Mouse (Mus musculus): Measurements from ENCODE around the gene Gm20388.

Gene Gm20388

DNA sequence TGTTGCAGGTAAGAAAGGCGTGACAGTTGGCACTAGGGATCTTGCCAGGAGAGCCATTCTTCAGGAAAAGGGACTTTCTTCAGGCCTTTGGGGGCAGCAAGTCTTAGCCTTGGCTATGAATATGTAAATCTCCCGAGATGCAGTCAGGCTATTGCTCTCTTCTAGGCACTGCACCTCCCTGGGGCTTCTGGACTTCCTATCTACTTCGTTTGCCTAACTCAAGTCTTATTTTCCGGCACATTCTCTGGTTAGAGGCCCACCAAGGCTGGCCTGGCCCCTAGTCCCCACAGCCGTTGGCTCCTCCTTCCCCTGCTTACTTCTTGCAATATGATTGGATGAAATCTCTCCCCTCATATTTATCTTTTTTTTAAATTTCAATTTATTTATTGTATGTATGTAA, 4178.4 kb downstream of the Gm20388 start:
- no peak for DNase-seq (ENCODE audit: low read depth, low spot score)

DNA sequence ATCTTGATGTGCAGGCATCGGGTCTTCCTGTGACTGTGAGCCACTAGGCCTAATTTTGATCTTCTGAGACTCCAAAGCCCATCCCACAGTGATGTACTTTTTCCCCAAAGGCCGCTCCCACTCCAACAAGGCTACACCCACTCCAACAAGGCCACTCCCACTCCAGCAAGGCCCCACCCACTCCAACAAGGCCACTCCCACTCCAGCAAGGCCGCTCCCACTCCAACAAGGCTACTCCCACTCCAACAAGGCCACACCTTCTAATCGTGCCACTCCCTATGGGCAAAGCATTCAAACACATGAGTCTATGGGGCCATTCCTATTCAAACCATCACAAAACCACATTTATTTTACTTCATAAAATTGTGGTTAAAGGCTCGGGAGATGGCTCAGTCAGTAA, 4179.8 kb downstream of the Gm20388 start:
- DNase-seq (ENCODE audit: low read depth, low spot score): no peak

DNA sequence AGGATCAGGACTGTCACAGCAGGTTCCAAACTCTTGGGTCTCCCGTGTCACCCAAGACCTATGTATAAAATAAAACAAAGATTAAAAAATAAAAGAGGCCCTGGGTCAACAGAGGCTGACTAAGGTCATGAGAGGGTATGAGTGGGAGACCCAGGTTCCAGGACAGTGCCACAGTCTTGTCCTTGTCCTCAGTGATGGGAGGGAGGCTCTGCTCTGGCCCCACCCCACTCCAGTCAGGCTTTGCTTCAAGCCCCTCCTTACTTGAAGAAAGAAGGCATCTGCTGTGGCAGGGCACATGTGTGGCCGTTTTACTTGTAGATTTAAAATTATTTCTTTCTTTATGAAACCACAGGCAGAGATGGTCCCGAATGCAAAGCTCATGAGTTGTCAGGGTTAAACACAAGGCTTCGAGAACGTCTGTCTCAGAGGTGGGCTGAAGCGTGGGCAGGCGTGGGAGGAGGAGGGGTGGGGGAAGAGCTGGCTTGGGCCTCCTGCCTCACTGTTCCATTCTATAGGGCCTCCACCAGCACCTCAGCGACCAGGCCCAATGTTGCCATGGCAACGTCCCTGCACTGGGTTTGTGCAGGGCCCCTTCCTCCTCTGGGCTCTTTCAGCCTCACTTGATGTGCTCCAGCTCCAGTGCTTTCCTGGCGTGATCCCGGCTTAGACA, 4188.4 kb downstream of the Gm20388 start:
- DNase-seq (ENCODE audit: low read depth, low spot score): peak; percentile 52

DNA sequence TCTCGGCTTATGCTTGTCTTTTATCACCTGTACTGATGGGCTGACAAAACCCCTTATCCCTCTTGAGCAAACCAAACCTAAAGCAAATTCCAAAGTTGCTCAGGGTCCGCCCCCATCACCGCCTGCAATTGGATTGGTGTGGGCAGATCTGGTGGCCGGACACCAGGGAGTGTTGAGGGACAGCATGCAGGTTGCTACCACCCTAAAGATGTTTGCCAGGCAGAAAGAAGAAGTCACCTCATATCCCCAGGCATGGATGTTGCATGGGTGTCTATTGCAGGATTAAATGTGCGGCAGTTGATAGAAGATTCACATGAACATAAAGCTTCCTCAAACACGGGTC, 4189.0 kb downstream of the Gm20388 start:
- no peak for DNase-seq (ENCODE audit: low read depth, low spot score)

DNA sequence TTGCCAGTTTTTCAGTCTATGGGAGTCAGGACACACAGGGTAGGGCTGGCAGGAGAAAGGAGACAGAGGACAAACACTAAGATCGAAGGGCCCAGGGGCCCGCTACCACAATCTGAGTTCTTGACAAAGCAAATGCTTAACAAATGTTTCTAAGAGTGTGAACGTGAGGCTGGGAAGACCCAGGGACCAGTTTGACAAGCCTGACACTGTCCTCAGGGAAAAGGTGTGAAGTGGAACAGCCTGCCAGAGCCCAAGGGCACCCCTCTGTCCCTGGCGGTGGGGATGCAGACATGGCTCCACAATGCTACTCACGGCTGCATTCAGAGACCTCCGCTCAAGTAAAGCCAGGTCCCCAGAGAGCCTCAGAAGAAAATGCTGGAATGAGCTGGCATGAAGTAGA, 4195.2 kb downstream of the Gm20388 start:
- no peak for DNase-seq (ENCODE audit: low read depth, low spot score)

DNA sequence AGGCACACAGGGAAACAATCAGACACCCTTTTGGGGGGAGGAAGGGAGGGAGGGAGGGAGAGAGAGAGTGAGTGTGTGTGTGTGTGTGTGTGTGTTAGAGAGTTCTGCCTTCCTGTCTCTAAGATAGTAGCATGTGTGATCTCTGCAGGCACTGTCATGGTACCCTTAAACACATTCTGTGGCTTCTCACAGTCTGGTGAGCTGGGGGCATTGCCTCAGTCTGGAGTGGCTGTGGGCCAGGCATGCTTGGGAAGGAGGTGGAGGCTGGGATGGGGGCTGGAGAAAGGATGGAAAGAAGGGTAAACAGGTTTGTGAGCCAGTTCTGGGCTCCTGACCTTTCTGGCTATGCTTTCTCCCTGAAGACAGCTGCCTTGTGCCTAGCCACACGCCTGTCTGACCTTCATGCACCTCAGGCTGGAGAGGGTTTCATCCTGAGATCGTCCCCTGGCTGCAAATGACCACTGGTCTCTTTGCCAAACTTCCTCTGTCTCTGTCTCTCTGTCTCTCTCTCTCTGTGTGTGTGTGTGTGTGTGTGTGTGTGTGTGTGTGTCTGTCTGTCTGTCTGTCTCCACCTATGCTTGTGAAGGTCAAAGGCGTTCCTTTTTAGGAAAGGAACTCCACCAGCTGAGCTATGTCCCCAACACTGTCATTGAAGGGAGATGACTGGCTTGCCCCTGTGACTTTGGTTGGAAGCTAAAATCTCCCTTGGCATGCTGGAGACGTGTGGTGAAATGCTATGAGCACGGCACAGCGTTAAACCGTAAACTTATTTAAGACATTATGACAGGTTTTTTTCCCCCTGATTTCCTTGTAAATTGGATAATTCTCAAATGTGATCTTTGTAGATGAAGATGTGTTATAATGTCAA, 4195.9 kb downstream of the Gm20388 start:
- DNase-seq (ENCODE audit: low read depth, low spot score): no peak

DNA sequence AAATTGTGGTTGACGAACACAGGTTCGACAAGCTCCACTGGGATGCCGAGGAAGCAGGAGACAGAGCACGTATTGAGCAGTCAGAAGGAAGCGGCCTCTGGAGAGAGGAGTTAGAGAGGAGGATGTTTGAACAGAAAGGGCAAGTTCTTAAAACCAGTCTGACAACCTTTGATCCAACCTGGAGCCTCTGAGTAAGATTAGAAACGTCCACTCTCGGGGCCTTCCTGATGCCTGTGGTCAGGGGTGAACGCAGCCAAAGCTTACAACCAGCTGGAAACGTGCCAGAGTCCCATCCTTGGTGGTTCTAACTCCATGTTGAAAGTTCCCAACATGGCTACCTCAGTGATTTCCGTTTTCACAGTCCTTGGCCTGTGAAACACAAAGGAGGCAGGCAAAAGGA, 4202.5 kb downstream of the Gm20388 start:
- DNase-seq (ENCODE audit: low read depth, low spot score): no peak

DNA sequence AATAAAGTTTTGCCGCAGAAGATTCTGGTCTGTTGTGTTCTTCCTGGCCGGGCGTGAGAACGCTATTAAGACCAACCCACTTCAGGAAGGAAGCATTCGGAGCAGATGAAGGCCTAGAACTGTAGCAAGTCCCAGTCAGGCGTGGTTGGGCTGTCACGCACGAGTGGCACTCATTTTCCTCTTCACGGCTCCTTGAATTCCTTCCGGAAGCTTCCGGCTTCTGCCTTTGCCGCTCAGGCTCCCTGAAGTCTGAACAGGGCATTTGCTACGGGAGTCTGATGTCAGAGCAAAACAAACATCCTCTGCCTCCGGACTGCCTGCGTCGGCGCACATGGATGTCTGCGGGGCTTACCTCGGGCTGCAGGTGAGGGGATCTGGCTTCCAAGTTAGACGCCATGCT, 4214.6 kb downstream of the Gm20388 start:
- no peak for DNase-seq (ENCODE audit: low read depth, low spot score)

DNA sequence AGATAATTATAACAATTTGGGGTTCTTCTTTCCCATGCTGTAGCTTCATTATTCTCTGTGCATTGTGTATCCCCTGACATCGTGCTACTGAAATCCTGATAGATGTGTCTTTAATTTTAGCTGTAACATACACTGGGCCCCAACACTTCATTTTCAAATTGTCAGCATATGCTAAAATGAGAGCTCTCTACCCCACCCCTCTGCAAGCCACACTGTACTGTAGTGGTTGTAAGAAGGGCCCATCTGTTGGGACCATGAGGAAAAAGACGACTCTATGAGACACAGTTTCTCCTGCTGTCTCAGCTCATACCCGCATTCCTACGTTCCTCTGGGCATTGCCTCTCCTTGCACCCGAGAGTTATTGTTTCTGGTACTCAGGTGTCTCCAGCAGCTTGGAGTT, 4226.6 kb downstream of the Gm20388 start:
- peak; percentile 33 for DNase-seq (ENCODE audit: low read depth, low spot score)

DNA sequence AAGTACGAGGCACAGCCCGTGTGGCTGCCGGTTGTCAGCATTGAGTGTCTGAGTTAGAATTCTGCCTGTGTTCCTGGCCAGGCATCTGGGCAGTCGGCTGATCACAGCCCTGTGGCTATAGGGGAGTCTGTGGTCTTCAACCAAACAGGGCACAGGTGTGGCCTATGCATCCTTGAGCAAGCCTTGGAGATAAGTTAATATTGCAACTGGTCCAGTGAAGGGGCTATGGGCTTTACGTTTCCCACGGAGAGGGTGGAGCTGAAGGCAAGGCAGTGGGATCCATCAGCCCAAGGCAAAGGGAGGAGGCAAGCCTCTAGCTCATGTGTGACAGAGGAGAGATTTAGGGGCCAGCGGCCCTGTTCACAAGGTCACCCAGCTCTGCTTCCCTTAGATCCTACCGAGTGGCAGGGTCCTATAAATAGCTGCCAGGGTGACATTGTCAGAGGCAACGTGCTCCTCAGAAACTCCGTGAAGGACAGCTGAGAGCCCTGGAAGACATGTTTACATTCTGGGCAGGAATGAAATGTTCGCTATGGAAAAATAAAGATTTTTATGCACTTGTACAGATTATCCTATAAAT, 4229.7 kb downstream of the Gm20388 start:
- DNase-seq (ENCODE audit: low read depth, low spot score): no peak

DNA sequence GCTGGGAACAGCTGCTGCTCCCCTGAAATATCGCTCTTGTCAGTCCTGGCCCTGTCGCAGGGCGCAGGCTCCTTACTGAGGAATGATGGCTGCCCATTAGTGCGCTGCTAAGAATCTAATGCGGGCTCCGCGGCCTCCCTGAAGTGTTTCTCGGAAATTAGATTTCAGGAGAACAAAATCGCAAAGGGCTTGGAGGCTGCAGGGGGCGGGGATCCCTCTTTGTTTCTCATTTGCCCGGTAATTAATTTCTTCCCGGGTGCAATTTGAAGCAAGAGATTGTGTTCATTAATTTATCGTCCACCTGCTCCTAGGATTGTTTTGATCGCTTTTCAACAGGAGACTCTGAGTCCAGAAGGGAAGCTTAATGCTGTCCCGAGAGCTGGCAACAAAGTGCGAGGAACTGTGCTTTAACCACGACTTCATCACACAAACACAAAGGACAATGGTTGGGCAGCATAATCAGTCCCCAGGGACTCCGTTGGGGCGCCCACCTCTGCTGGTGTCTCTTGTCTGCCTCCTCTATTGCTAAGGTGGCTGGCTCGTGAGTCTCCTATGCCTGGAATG, 4230.3 kb downstream of the Gm20388 start:
- peak; percentile 26 for DNase-seq (ENCODE audit: low read depth, low spot score)

DNA sequence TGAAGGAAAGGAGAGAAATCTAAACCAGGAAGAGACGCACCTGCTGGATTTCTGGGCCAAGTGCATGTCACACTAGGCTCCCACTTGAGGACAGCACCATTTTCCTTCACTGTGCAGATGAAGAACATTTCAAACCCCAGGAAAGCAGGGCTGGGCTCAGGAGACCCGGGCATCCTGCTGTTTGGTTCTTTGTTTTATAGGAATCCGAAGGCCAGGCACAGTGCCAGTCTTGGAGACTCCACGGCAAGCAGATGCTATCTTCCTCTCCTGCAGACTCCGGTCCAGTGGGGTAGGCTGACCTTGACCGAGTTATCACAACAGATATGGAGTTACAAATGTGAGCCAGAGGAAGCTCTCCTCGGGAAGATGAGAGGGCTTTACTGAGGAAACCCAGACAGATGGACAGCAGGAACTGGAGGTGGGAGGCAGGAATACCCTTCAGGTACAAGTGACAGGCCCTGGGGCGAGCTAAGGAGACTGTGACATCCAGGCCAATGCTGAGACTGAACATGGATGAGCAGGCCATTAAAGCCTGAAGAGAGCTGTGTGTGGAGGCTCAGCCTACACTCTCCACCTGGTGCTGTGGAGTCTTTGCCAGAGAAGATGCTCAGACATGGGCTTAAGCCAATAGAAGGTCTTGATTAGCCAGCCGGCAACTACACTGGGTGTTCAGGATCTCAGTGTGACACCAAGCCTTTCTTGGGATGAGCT, 4231.2 kb downstream of the Gm20388 start:
- peak; percentile 90 for DNase-seq (ENCODE audit: low read depth, low spot score)

DNA sequence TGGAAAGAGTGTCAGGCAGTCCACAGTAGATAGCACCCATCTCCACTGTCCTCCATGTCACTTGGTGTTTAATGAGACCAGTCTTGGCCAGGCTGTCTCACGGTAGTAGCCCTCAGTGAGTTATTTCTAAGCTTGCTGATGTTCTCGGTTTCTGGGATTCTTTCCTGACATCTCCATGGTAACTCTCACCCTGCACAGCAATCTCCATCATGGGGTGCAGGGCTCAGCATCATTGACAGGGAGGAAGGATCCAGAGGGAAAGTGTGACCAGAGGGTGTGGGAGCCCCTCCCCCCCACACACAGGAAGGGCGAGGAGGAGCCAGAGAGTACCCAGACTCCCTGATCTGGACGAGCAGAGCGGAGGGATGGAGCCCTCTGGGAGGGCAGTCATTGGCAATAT, 4232.4 kb downstream of the Gm20388 start:
- DNase-seq (ENCODE audit: low read depth, low spot score): peak; percentile 50

DNA sequence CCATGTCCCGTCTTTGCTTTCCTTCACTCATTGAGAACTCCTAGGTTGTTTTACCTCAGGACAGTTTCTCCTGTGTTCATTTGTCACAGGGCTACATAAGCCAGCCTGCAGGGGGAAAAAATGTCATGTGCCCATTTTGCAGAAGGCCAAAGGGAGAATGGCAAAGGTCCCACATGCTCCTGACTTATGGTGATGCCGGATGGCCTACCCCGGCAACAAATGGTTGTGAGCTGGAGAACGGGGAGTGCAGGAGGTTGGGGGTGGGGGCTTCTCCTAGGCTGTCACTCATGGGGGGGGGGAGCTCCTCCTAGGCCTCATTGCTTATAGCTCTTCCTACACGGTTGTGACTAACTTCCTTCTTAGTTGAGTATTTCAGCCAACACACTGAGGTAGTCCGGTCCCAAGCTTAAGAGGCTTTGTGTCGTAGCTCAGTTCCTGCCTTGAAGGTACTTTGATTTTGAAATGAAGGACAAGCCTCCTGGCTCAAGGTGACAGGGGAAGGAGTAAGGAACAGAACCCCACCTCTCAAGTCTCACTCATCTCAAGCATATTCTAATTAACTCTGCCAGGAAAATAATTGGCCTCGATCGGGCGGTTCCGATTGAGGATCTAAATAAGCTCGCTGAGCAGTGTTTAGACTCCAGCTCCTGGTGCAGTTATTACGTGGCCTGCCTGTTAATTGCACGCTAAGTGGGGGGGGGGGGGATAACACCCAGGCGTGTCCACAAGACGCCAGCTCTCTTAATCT, 4233.4 kb downstream of the Gm20388 start:
- DNase-seq (ENCODE audit: low read depth, low spot score): peak; percentile 33

DNA sequence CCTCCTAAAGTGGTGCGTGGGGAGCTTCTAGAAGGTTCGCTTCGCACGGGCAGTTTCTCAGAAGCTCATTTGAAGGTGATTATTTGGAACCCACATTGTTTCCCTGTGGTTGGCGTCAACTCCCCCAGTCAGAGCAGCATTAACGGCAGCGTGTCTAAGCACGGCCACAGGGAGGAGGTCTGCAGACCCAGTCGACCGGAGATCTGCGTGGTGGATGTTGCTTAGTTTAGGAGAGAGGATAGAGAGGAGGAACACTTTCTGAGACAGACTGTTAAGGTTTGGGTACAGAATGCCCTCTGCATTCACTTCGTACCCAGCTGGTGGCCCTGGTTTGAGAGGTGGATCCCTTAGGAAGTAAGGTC, 4234.0 kb downstream of the Gm20388 start:
- DNase-seq (ENCODE audit: low read depth, low spot score): no peak

DNA sequence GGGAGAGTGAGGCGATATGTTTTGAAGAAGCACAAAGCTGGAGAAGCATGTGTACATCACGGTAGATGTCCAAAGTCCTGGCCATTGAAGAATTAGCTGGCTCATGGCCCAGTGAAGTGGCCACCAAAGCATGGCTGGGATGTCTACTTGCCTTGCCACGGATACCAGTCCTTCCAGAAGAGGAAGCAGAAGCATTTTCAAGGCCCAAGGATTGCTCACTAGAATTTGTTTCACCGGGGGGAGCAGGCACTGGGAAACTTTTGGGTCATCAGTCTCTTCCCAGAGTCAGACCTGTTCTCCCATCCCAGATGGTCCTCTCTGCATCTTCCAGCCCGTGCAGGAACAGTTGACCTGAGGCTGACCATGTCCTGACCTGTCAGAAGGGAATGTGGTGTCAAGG, 4235.6 kb downstream of the Gm20388 start:
- no peak for DNase-seq (ENCODE audit: low read depth, low spot score)

DNA sequence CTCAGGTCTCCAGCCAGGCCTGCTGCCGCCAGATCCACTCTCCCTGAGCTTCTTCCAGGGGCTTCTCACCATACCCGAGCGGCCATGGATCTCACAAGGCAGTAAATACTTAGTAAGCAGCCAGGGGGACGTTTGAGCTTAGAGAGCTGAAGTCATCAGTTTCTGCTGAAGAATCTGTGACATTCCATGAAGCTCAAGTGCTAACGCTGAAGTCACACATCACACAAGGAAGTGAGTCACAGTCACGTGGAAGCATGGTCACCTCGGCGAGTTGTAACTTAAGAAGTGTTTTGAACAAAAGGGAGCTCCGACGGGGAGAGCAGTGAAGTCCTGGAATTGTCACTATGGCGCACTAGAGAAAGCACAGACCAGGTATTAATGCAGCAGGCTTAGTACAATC, 4239.4 kb downstream of the Gm20388 start:
- no peak for DNase-seq (ENCODE audit: low read depth, low spot score)

DNA sequence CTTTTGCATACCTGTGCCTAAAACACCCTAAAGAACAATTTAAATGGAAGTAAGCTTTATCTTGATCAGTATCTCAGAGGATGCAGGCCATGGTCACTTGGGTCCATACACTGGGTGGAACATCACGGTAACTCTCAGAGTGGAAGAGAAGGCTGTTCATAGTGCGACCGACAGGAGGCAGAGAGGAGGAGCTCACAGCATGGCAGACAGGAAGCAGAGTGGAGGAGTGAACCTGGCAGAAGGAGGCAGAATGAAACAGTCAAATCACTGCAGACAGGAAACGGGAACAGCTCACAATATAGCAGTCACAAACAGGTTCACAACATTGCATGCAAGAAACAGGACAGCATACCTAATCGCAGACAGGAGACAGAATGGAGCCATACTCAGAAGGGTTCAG, 4239.9 kb downstream of the Gm20388 start:
- DNase-seq (ENCODE audit: low read depth, low spot score): no peak

DNA sequence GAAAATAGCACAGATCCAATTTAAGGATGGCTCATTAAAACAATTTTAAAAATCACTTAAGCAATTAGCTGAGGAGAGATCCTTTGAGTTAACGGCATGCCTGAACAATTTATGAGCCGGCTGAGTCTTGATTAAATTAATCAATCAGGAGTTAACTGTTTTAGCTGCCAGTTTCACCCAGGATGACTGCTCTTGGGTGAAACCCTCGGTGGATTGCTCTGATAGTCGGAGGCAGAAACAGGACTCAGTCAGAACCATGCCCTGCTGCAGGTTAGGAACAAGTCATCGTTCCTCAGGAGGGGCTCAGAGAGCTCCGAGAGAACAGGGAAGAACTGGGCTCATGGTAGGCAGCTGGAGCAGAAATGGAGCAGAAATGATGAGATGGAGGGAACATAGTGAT, 4241.2 kb downstream of the Gm20388 start:
- no peak for DNase-seq (ENCODE audit: low read depth, low spot score)

DNA sequence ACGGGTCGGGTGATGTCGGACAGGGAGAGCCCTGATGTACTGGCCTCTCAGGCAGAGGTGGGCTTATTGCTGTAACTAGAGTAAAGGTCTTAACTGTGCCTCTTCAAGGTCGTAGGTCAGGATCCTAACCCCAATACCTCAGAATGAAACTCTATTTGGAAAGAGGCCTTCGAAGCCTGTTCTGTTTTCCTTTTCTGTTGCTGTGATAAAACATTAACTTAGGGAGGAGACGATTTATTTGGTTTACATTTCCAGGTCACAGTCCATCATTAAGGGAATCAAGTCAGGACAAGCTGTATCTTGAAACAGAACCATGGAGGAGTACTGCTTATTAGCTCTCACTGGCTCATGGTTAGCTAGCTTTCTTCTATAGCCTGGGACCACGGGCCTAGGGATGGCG, 4242.1 kb downstream of the Gm20388 start:
- DNase-seq (ENCODE audit: low read depth, low spot score): no peak

DNA sequence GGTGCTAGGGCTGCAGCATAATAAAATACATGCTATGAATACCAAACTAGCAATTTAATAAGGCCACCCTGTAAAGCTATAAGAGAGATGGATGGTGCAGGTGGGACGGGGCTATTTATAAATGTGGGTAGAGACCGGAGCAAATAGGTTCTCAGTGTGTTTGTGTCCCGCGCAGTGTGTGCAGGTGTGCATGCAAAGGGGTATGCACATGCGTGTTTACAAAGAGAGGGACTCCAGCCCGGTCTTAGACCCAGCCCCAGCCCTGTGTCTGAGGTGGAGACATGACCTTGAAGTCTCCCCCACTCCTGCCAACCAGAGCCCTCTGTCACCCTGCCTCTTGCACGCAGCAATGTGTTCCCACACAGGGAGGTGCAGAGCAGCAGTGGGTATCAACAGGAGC, 4245.7 kb downstream of the Gm20388 start:
- no peak for DNase-seq (ENCODE audit: low read depth, low spot score)
